Mouse (Mus musculus) bone marrow macrophage, adult 2 months (primary cell): Measurements from ENCODE around the gene Sfta2.

Experiments used
- CTCF ChIP-seq: IDR thresholded peaks from 2 replicates; pipeline ENCODE4 v1.5.1; 2012; ENCODE audit warnings: low read depth, mild to moderate bottlenecking, low read length, moderate library complexity
- POLR2A ChIP-seq: IDR thresholded peaks from 2 replicates; pipeline ENCODE4 v1.6.1; 2012; ENCODE audit warnings: mild to moderate bottlenecking, low read depth, low read length, borderline replicate concordance

GRCm38 (mm10) chr17:35649429-35649828, 48.1 kb downstream of the Sfta2 start:
- no peak for TF ChIP-seq CTCF
- TF ChIP-seq POLR2A = no peak
